Mouse (Mus musculus): Measurements from ENCODE around the gene Bicd2. TPM values are rescaled to one million over a fixed set of nuclear protein-coding genes. Genes with fewer than 3 reads are reported as not detected.
"Not testable (repeated sequence)": the region's sequence is repeated elsewhere in the genome, so short reads cannot be mapped to it uniquely, and the experiment has no call there.

The Bicd2 gene
- polyA plus RNA-seq, 1 experiment from 2014 or later: 25.3 TPM

- peaks cover 13% of the 10 kb centered on the region; the same call in 1 of the 2 replicates for H3K36me3 ChIP-seq (ENCODE audit: control insufficient read depth, insufficient read depth, low read length)
- 0 out of 2 replicates have a peak, but pooled peaks cover 2% of the 10 kb centered on the region for H3K4me1 ChIP-seq (ENCODE audit: control insufficient read depth, insufficient read depth, low read depth, low read length)
- no peaks in the 10 kb centered on the region for H3K27me3 ChIP-seq (replicated peaks; ENCODE audit: control insufficient read depth, insufficient read depth, low read length)
- H3K4me2 ChIP-seq (ENCODE audit: low read length): no peak overlapping the region
- H3K27ac ChIP-seq (ENCODE audit: low read depth, low read length): no peak overlapping the region
- H3K4me3 ChIP-seq (ENCODE audit: low read length): no peak overlapping the region
- no peaks in the 10 kb centered on the region for H3K9me3 ChIP-seq (ENCODE audit: control insufficient read depth, low read length)
- H3K9ac ChIP-seq (ENCODE audit: low read depth, low read length): no peak overlapping the region
- 73% methylated on average over 4 of the region's 4 CpGs for WGBS
- ATAC-seq: no peak
Observed at GRCm38 (mm10) chr13:49367657-49368440, 26.5 kb downstream of the Bicd2 start.

GRCm38 (mm10) chr13:49369404-49369803, 28.0 kb downstream of the Bicd2 start:
- Histone ChIP-seq H3K4me1 (ENCODE audit: control insufficient read depth, insufficient read depth, low read depth, low read length) (0 out of 2 replicates have a peak, but pooled peaks cover 2% of the 10 kb centered on the region), H3K27ac (ENCODE audit: low read depth, low read length) (no peak overlapping the region), H3K36me3 (ENCODE audit: control insufficient read depth, insufficient read depth, low read length) (peaks cover 13% of the 10 kb centered on the region; the same call in 1 of the 2 replicates), H3K4me2 (ENCODE audit: low read length) (no peak overlapping the region), H3K9ac (ENCODE audit: low read depth, low read length) (no peak overlapping the region), H3K4me3 (ENCODE audit: low read length) (no peak overlapping the region), H3K27me3 (replicated peaks; ENCODE audit: control insufficient read depth, insufficient read depth, low read length) (no peaks in the 10 kb centered on the region), H3K9me3 (ENCODE audit: control insufficient read depth, low read length) (no peaks in the 10 kb centered on the region)
- 94% methylated on average over 10 of the region's 10 CpGs for WGBS
- ATAC-seq: no peak

- not testable (repeated sequence) for ATAC-seq; H3K9ac ChIP-seq (ENCODE audit: low read depth, low read length); H3K27ac ChIP-seq (ENCODE audit: low read depth, low read length); H3K9me3 ChIP-seq (ENCODE audit: control insufficient read depth, low read length); H3K4me2 ChIP-seq (ENCODE audit: low read length); H3K27me3 ChIP-seq (replicated peaks; ENCODE audit: control insufficient read depth, insufficient read depth, low read length); H3K4me1 ChIP-seq (ENCODE audit: control insufficient read depth, insufficient read depth, low read depth, low read length); H3K4me3 ChIP-seq (ENCODE audit: low read length)
- WGBS: 88% methylated on average over 6 of the region's 6 CpGs
- H3K36me3 ChIP-seq (ENCODE audit: control insufficient read depth, insufficient read depth, low read length): peaks cover 14% of the 10 kb centered on the region
Observed at GRCm38 (mm10) chr13:49370216-49370615, 28.8 kb downstream of the Bicd2 start.

GRCm38 (mm10) chr13:49370916-49371315, 29.5 kb downstream of the Bicd2 start:
- WGBS: 88% methylated on average over 5 of the region's 5 CpGs
- not testable (repeated sequence) for H3K4me2 ChIP-seq (ENCODE audit: low read length); ATAC-seq; H3K9ac ChIP-seq (ENCODE audit: low read depth, low read length); H3K27me3 ChIP-seq (replicated peaks; ENCODE audit: control insufficient read depth, insufficient read depth, low read length); H3K27ac ChIP-seq (ENCODE audit: low read depth, low read length); H3K9me3 ChIP-seq (ENCODE audit: control insufficient read depth, low read length); H3K4me1 ChIP-seq (ENCODE audit: control insufficient read depth, insufficient read depth, low read depth, low read length); H3K4me3 ChIP-seq (ENCODE audit: low read length)
- peaks cover 17% of the 10 kb centered on the region for H3K36me3 ChIP-seq (ENCODE audit: control insufficient read depth, insufficient read depth, low read length)

- H3K27ac ChIP-seq (ENCODE audit: low read depth, low read length): peak overlapping the region; percentile 64
- ATAC-seq: peak; percentile 67
- H3K36me3 ChIP-seq (ENCODE audit: control insufficient read depth, insufficient read depth, low read length): peaks cover 21% of the 10 kb centered on the region
Observed at GRCm38 (mm10) chr13:49371428-49371899, 30.1 kb downstream of the Bicd2 start.

GRCm38 (mm10) chr13:49372370-49373060, 31.1 kb downstream of the Bicd2 start:
- H3K9me3 ChIP-seq (ENCODE audit: control insufficient read depth, low read length): no peaks in the 10 kb centered on the region
- H3K27me3 ChIP-seq (replicated peaks; ENCODE audit: control insufficient read depth, insufficient read depth, low read length): no peaks in the 10 kb centered on the region
- H3K4me2 ChIP-seq (ENCODE audit: low read length): no peak overlapping the region
- H3K4me1 ChIP-seq (ENCODE audit: control insufficient read depth, insufficient read depth, low read depth, low read length): no peaks in the 10 kb centered on the region
- H3K27ac ChIP-seq (ENCODE audit: low read depth, low read length): no peak overlapping the region
- ATAC-seq: no peak
- 91% methylated on average over 9 of the region's 9 CpGs for WGBS
- H3K36me3 ChIP-seq (ENCODE audit: control insufficient read depth, insufficient read depth, low read length): peaks cover 21% of the 10 kb centered on the region
- H3K9ac ChIP-seq (ENCODE audit: low read depth, low read length): no peak overlapping the region; the same call in 1 of the 2 replicates
- no peak overlapping the region for H3K4me3 ChIP-seq (ENCODE audit: low read length)

More at GRCm38 (mm10) chr13:49371428-49371899, 30.1 kb downstream of the Bicd2 start:
- Histone ChIP-seq H3K9me3 (ENCODE audit: control insufficient read depth, low read length) (no peaks in the 10 kb centered on the region), H3K4me1 (ENCODE audit: control insufficient read depth, insufficient read depth, low read depth, low read length) (no peaks in the 10 kb centered on the region), H3K4me2 (ENCODE audit: low read length) (no peak overlapping the region), H3K4me3 (ENCODE audit: low read length) (no peak overlapping the region), H3K9ac (ENCODE audit: low read depth, low read length) (no peak overlapping the region), H3K27me3 (replicated peaks; ENCODE audit: control insufficient read depth, insufficient read depth, low read length) (no peaks in the 10 kb centered on the region)
- 61% methylated on average over 3 of the region's 3 CpGs for WGBS

- H3K4me2 ChIP-seq (ENCODE audit: low read length): no peak overlapping the region
- no peak overlapping the region for H3K27ac ChIP-seq (ENCODE audit: low read depth, low read length)
- H3K9me3 ChIP-seq (ENCODE audit: control insufficient read depth, low read length): no peaks in the 10 kb centered on the region
- H3K4me3 ChIP-seq (ENCODE audit: low read length): no peak overlapping the region
- no peaks in the 10 kb centered on the region for H3K4me1 ChIP-seq (ENCODE audit: control insufficient read depth, insufficient read depth, low read depth, low read length)
- peaks cover 34% of the 10 kb centered on the region for H3K36me3 ChIP-seq (ENCODE audit: control insufficient read depth, insufficient read depth, low read length)
- no peaks in the 10 kb centered on the region for H3K27me3 ChIP-seq (replicated peaks; ENCODE audit: control insufficient read depth, insufficient read depth, low read length)
- WGBS: 52% methylated on average over 6 of the region's 6 CpGs
- H3K9ac ChIP-seq (ENCODE audit: low read depth, low read length): no peak overlapping the region
- no peak for ATAC-seq
Observed at GRCm38 (mm10) chr13:49374304-49374703, 32.9 kb downstream of the Bicd2 start.

- 88% methylated on average over 6 of the region's 6 CpGs for WGBS
- peaks cover 36% of the 10 kb centered on the region for H3K36me3 ChIP-seq (ENCODE audit: control insufficient read depth, insufficient read depth, low read length)
Observed at GRCm38 (mm10) chr13:49374730-49375129, 33.3 kb downstream of the Bicd2 start.

GRCm38 (mm10) chr13:49377608-49378007, 36.2 kb downstream of the Bicd2 start:
- no peak overlapping the region for H3K4me2 ChIP-seq (ENCODE audit: low read length)
- H3K36me3 ChIP-seq (ENCODE audit: control insufficient read depth, insufficient read depth, low read length): peaks cover 49% of the 10 kb centered on the region
- H3K4me3 ChIP-seq (ENCODE audit: low read length): no peak overlapping the region
- no peaks in the 10 kb centered on the region for H3K27me3 ChIP-seq (replicated peaks; ENCODE audit: control insufficient read depth, insufficient read depth, low read length)
- no peak for ATAC-seq
- H3K9ac ChIP-seq (ENCODE audit: low read depth, low read length): no peak overlapping the region
- 90% methylated on average over 6 of the region's 6 CpGs for WGBS
- no peaks in the 10 kb centered on the region for H3K4me1 ChIP-seq (ENCODE audit: control insufficient read depth, insufficient read depth, low read depth, low read length)
- no peaks in the 10 kb centered on the region for H3K9me3 ChIP-seq (ENCODE audit: control insufficient read depth, low read length)
- H3K27ac ChIP-seq (ENCODE audit: low read depth, low read length): no peak overlapping the region

More at GRCm38 (mm10) chr13:49374730-49375129, 33.3 kb downstream of the Bicd2 start:
- Histone ChIP-seq H3K9me3 (ENCODE audit: control insufficient read depth, low read length) (no peaks in the 10 kb centered on the region), H3K27ac (ENCODE audit: low read depth, low read length) (no peak overlapping the region), H3K4me2 (ENCODE audit: low read length) (no peak overlapping the region), H3K4me3 (ENCODE audit: low read length) (no peak overlapping the region), H3K9ac (ENCODE audit: low read depth, low read length) (no peak overlapping the region), H3K4me1 (ENCODE audit: control insufficient read depth, insufficient read depth, low read depth, low read length) (no peaks in the 10 kb centered on the region), H3K27me3 (replicated peaks; ENCODE audit: control insufficient read depth, insufficient read depth, low read length) (no peaks in the 10 kb centered on the region)
- no peak for ATAC-seq

All from hindbrain, embryonic 16.5 days (tissue).